Mouse (Mus musculus): ENCODE results near the gene Hdgfl3. TPM values are rescaled to one million over a fixed set of nuclear protein-coding genes. Genes with fewer than 3 reads are reported as not detected.

Gene Hdgfl3
- polyA plus RNA-seq, 1 experiment from 2014 or later: 24.5 TPM

- Histone ChIP-seq H3K4me2 (replicated peaks) (no peak overlapping the region), H3K36me3 (no peaks in the 10 kb centered on the region), H3K4me1 (peaks cover 22% of the 10 kb centered on the region; the same call in 1 of the 2 replicates), H3K9me3 (no peaks in the 10 kb centered on the region), H3K9ac (no peak overlapping the region), H3K27me3 (peaks cover 51% of the 10 kb centered on the region), H3K27ac (no peak overlapping the region), H3K4me3 (no peak overlapping the region)
- WGBS: 59% methylated on average over 4 of the region's 4 CpGs
- ATAC-seq (ENCODE audit: low FRiP score, low read depth): no peak
These were observed 72.4 kb downstream of the Hdgfl3 start for GRCm38 (mm10) chr7:81861921-81862320.

GRCm38 (mm10) chr7:81861461-81861860, 72.8 kb downstream of the Hdgfl3 start:
- Histone ChIP-seq H3K9ac (no peak overlapping the region), H3K36me3 (no peaks in the 10 kb centered on the region), H3K9me3 (no peaks in the 10 kb centered on the region), H3K27ac (no peak overlapping the region), H3K27me3 (peaks cover 55% of the 10 kb centered on the region), H3K4me1 (peaks cover 22% of the 10 kb centered on the region; the same call in 1 of the 2 replicates), H3K4me3 (no peak overlapping the region), H3K4me2 (replicated peaks) (peak overlapping the region; percentile 99)
- WGBS: 83% methylated on average over 2 of the region's 2 CpGs
- ATAC-seq (ENCODE audit: low FRiP score, low read depth): no peak

GRCm38 (mm10) chr7:81860996-81861395, 73.3 kb downstream of the Hdgfl3 start:
- H3K27me3 ChIP-seq: peaks cover 57% of the 10 kb centered on the region
- WGBS: 76% methylated on average over 5 of the region's 5 CpGs
- H3K27ac ChIP-seq: no peak overlapping the region
- peaks cover 22% of the 10 kb centered on the region; the same call in 1 of the 2 replicates for H3K4me1 ChIP-seq
- no peaks in the 10 kb centered on the region for H3K36me3 ChIP-seq
- ATAC-seq (ENCODE audit: low FRiP score, low read depth): no peak
- H3K4me3 ChIP-seq: no peak overlapping the region
- no peaks in the 10 kb centered on the region for H3K9me3 ChIP-seq
- H3K4me2 ChIP-seq (replicated peaks): peak overlapping the region; percentile 99
- no peak overlapping the region for H3K9ac ChIP-seq

- peak overlapping the region; percentile 79; the same call in 1 of the 2 replicates for H3K9ac ChIP-seq
- no peak for ATAC-seq (ENCODE audit: low FRiP score, low read depth)
- H3K27me3 ChIP-seq: peaks cover 57% of the 10 kb centered on the region
- H3K4me1 ChIP-seq: peaks cover 22% of the 10 kb centered on the region; the same call in 1 of the 2 replicates
- no peaks in the 10 kb centered on the region for H3K9me3 ChIP-seq
- no peaks in the 10 kb centered on the region for H3K36me3 ChIP-seq
- H3K4me2 ChIP-seq (replicated peaks): peak overlapping the region; percentile 99
- H3K4me3 ChIP-seq: peak overlapping the region; percentile 69
- WGBS: 48% methylated on average over 11 of the region's 11 CpGs
- H3K27ac ChIP-seq: no peak overlapping the region
These were observed 74.2 kb downstream of the Hdgfl3 start for GRCm38 (mm10) chr7:81860071-81860470.

- Histone ChIP-seq H3K4me1 (peaks cover 22% of the 10 kb centered on the region; the same call in 1 of the 2 replicates), H3K9ac (peak within 1 kb of the TSS; percentile 79), H3K9me3 (no peaks in the 10 kb centered on the region), H3K27ac (no peak within 1 kb of the TSS), H3K4me3 (peak within 1 kb of the TSS; percentile 69), H3K27me3 (peaks cover 57% of the 10 kb centered on the region), H3K36me3 (no peaks in the 10 kb centered on the region), H3K4me2 (replicated peaks) (peak within 1 kb of the TSS; percentile 99)
- under 1% methylated on average over 64 of the region's 64 CpGs for WGBS
- ATAC-seq (ENCODE audit: low FRiP score, low read depth): peak; percentile 42; the same call in 1 of the 2 replicates
These were observed 75.1 kb downstream of the Hdgfl3 start, which contains the start of gene Tm6sf1 for GRCm38 (mm10) chr7:81858968-81859721. Gene Tm6sf1, plus strand, starts transcription at chr7:81859001.

- Histone ChIP-seq H3K9ac (no peak overlapping the region), H3K36me3 (no peaks in the 10 kb centered on the region), H3K9me3 (no peaks in the 10 kb centered on the region), H3K4me2 (replicated peaks) (peak overlapping the region; percentile 99), H3K4me1 (peaks cover 22% of the 10 kb centered on the region; the same call in 1 of the 2 replicates), H3K27me3 (peaks cover 57% of the 10 kb centered on the region), H3K4me3 (peak overlapping the region; percentile 69), H3K27ac (no peak overlapping the region)
- no peak for ATAC-seq (ENCODE audit: low FRiP score, low read depth)
- WGBS: 6% methylated on average over 9 of the region's 9 CpGs
These were observed 76.0 kb downstream of the Hdgfl3 start for GRCm38 (mm10) chr7:81858236-81858635.

GRCm38 (mm10) chr7:81856221-81856620, 78.1 kb downstream of the Hdgfl3 start:
- Histone ChIP-seq H3K27ac (no peak overlapping the region), H3K36me3 (no peaks in the 10 kb centered on the region), H3K9me3 (no peaks in the 10 kb centered on the region), H3K27me3 (peaks cover 49% of the 10 kb centered on the region), H3K9ac (no peak overlapping the region), H3K4me2 (replicated peaks) (no peak overlapping the region), H3K4me1 (peaks cover 20% of the 10 kb centered on the region; the same call in 1 of the 2 replicates), H3K4me3 (no peak overlapping the region)
- 61% methylated on average over 4 of the region's 4 CpGs for WGBS
- no peak for ATAC-seq (ENCODE audit: low FRiP score, low read depth)

GRCm38 (mm10) chr7:81855694-81856093, 78.6 kb downstream of the Hdgfl3 start, which contains the start of gene Gm10160:
Gene Gm10160, minus strand, starts transcription at chr7:81855794.
- no peaks in the 10 kb centered on the region for H3K36me3 ChIP-seq
- H3K4me1 ChIP-seq: peaks cover 18% of the 10 kb centered on the region; the same call in 1 of the 2 replicates
- peaks cover 44% of the 10 kb centered on the region for H3K27me3 ChIP-seq
- H3K9ac ChIP-seq: no peak within 1 kb of the TSS
- no peaks in the 10 kb centered on the region for H3K9me3 ChIP-seq
- H3K27ac ChIP-seq: no peak within 1 kb of the TSS
- no peak within 1 kb of the TSS for H3K4me2 ChIP-seq (replicated peaks)
- 79% methylated on average over 1 of the region's 1 CpGs for WGBS
- no peak for ATAC-seq (ENCODE audit: low FRiP score, low read depth)
- no peak within 1 kb of the TSS for H3K4me3 ChIP-seq

GRCm38 (mm10) chr7:81854568-81855307, 79.5 kb downstream of the Hdgfl3 start:
- 71% methylated on average over 8 of the region's 8 CpGs for WGBS
- H3K9me3 ChIP-seq: no peaks in the 10 kb centered on the region
- no peak overlapping the region for H3K27ac ChIP-seq
- H3K4me1 ChIP-seq: peaks cover 9% of the 10 kb centered on the region; the same call in 1 of the 2 replicates
- no peak overlapping the region for H3K4me2 ChIP-seq (replicated peaks)
- H3K27me3 ChIP-seq: peaks cover 34% of the 10 kb centered on the region
- H3K4me3 ChIP-seq: no peak overlapping the region
- ATAC-seq (ENCODE audit: low FRiP score, low read depth): peak; percentile 42; the same call in 1 of the 2 replicates
- no peaks in the 10 kb centered on the region for H3K36me3 ChIP-seq
- H3K9ac ChIP-seq: no peak overlapping the region

- no peak overlapping the region for H3K4me3 ChIP-seq
- H3K9me3 ChIP-seq: no peaks in the 10 kb centered on the region
- ATAC-seq (ENCODE audit: low FRiP score, low read depth): no peak
- no peak overlapping the region for H3K27ac ChIP-seq
- H3K36me3 ChIP-seq: no peaks in the 10 kb centered on the region
- no peak overlapping the region for H3K4me2 ChIP-seq (replicated peaks)
- peaks cover 5% of the 10 kb centered on the region; the same call in 1 of the 2 replicates for H3K27me3 ChIP-seq
- H3K9ac ChIP-seq: no peak overlapping the region
- H3K4me1 ChIP-seq: peaks cover 11% of the 10 kb centered on the region
- 80% methylated on average over 3 of the region's 3 CpGs for WGBS
These were observed 82.6 kb downstream of the Hdgfl3 start for GRCm38 (mm10) chr7:81851706-81852105.

- no peak overlapping the region for H3K9ac ChIP-seq
- no peaks in the 10 kb centered on the region for H3K9me3 ChIP-seq
- peaks cover 14% of the 10 kb centered on the region for H3K4me1 ChIP-seq
- WGBS: 81% methylated on average over 6 of the region's 6 CpGs
- no peaks in the 10 kb centered on the region for H3K36me3 ChIP-seq
- no peak overlapping the region for H3K4me2 ChIP-seq (replicated peaks)
- H3K4me3 ChIP-seq: no peak overlapping the region
- no peaks in the 10 kb centered on the region for H3K27me3 ChIP-seq
- ATAC-seq (ENCODE audit: low FRiP score, low read depth): no peak
- no peak overlapping the region for H3K27ac ChIP-seq
These were observed 84.1 kb downstream of the Hdgfl3 start for GRCm38 (mm10) chr7:81850171-81850570.

GRCm38 (mm10) chr7:81849633-81850032, 84.6 kb downstream of the Hdgfl3 start:
- Histone ChIP-seq H3K36me3 (no peaks in the 10 kb centered on the region), H3K27me3 (no peaks in the 10 kb centered on the region), H3K4me3 (no peak overlapping the region), H3K9me3 (no peaks in the 10 kb centered on the region), H3K9ac (no peak overlapping the region), H3K4me1 (peaks cover 17% of the 10 kb centered on the region; the same call in 1 of the 2 replicates), H3K27ac (no peak overlapping the region), H3K4me2 (replicated peaks) (no peak overlapping the region)
- ATAC-seq (ENCODE audit: low FRiP score, low read depth): no peak
- 85% methylated on average over 7 of the region's 7 CpGs for WGBS
